Mouse (Mus musculus) bone marrow macrophage, adult 2 months (primary cell): Measurements from ENCODE around the gene Ralgps1.

Source experiments
- CTCF ChIP-seq: IDR thresholded peaks from 2 replicates; pipeline ENCODE4 v1.5.1; 2012; ENCODE audit warnings: low read depth, mild to moderate bottlenecking, low read length, moderate library complexity
- POLR2A ChIP-seq: IDR thresholded peaks from 2 replicates; pipeline ENCODE4 v1.6.1; 2012; ENCODE audit warnings: mild to moderate bottlenecking, low read depth, low read length, borderline replicate concordance

DNA sequence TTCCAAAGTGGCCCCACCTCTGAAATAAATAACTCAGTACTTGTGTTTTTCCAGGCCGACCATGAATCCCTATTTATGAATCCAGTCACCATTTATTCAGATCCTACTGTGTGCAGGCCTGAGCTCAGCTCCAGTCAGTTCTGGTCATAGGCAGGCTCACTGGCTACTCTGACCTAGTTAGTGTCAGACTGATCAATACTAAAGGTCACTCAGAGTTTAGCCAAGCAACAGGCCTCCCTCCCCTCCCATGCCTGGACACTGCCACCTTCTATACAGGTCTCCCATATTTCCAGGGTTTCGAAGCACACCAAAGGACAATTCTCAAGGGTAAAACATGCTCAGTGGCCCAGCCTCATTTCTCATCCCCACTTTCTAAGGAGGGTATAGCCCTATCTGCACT lies 100.7 kb downstream of the Ralgps1 start:
- TF ChIP-seq CTCF (no peak), POLR2A (no peak)
